Mouse (Mus musculus): Measurements from ENCODE around the gene Ehd4. TPM values are rescaled to one million over a fixed set of nuclear protein-coding genes. Genes with fewer than 3 reads are reported as not detected.

Ehd4 gene
- polyA plus RNA-seq, 1 experiment from 2014 or later = 43.4 TPM

DNA sequence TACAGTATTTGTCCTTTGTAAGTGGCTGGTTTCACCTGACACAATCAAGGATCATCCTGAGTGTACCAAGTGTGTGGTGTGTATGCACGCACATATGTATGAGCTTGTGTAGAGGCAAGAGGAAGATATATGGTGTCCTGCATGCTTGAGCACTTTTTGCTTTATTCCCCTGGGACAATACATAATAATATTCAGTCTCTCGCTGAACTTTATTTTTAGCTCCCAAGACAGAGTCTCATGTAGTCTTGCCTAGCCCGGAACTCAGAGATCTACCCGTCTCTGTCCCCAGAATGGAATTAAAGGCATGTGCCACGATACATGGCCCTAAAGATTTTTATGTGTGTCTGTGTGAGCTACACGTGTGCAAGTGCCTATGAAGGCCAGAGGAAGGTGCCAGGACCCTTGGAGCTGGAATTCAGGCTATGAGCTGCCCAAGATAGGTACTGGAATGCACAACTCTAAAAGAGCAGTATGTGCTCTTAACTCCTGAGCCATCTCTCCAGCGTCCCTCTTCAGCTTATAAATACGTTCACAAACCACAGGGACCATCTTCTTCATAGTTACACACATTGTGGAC is 47.9 kb downstream of the Ehd4 start:
- Histone ChIP-seq H3K9me3 (no peaks in the 10 kb centered on the region), H3K4me1 (peaks cover 22% of the 10 kb centered on the region), H3K4me3 (replicated peaks) (no peak overlapping the region), H3K4me2 (no peak overlapping the region), H3K27me3 (replicated peaks) (no peaks in the 10 kb centered on the region), H3K27ac (no peak overlapping the region), H3K36me3 (no peaks in the 10 kb centered on the region), H3K9ac (no peak overlapping the region)
- ATAC-seq (ENCODE audit: insufficient read depth, low FRiP score, low read depth) = no peak
- WGBS = 78% methylated on average over 8 of the region's 8 CpGs

DNA sequence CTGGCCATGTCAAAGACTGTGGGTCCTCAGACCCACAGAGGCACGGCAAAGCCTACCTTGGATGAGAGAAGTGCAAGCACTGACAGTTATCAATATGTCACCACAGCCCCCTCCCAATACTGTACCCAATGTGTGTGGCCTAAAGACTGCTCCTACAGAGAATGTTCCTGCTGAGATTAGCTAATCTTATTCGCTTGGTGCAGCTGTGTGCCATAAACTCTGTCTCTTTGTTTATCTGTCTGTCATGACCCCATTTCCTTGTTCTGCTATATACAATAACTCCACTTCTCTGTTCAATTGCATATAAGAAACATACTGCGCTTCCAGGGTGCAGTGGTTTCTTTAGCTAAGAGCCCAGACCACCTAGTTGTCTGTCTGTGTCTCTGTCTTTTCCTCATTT is 48.5 kb downstream of the Ehd4 start:
- Histone ChIP-seq H3K4me3 (replicated peaks) (no peak overlapping the region), H3K4me1 (peaks cover 16% of the 10 kb centered on the region; the same call in 1 of the 2 replicates), H3K36me3 (no peaks in the 10 kb centered on the region), H3K9me3 (no peaks in the 10 kb centered on the region), H3K27ac (no peak overlapping the region), H3K4me2 (no peak overlapping the region), H3K27me3 (replicated peaks) (no peaks in the 10 kb centered on the region), H3K9ac (no peak overlapping the region)
- no peak for ATAC-seq (ENCODE audit: insufficient read depth, low FRiP score, low read depth)
- WGBS = 36% methylated on average over 3 of the region's 3 CpGs

DNA sequence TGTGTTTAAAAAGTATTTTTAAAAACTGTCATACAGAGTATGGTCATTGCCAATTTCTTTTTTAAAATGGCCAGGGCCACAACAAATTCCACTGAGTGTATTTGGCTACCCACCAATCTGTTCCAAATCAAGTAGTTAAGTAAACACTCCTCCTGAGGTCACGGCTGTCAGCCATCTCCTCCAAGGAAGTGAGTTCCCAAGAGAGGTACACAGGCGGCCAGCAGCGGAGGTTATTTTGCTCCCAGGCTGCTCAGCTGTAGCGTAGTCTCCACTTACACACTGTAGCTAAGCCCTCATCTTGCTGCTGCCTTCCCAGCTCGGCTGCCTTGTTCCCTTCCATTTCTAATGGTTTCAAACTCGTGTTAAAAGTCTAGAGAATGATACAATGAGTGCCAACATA is 51.5 kb downstream of the Ehd4 start:
- H3K9me3 ChIP-seq = no peaks in the 10 kb centered on the region
- no peak overlapping the region for H3K9ac ChIP-seq
- H3K4me2 ChIP-seq = no peak overlapping the region
- H3K36me3 ChIP-seq = no peaks in the 10 kb centered on the region
- H3K4me3 ChIP-seq (replicated peaks) = no peak overlapping the region
- H3K27me3 ChIP-seq (replicated peaks) = no peaks in the 10 kb centered on the region
- H3K4me1 ChIP-seq = peaks cover 21% of the 10 kb centered on the region
- ATAC-seq (ENCODE audit: insufficient read depth, low FRiP score, low read depth) = 0 out of 2 replicates have a peak, but pooled peaks have one; percentile 25
- H3K27ac ChIP-seq = peak overlapping the region; percentile 62
- WGBS = 19% methylated on average over 6 of the region's 6 CpGs

DNA sequence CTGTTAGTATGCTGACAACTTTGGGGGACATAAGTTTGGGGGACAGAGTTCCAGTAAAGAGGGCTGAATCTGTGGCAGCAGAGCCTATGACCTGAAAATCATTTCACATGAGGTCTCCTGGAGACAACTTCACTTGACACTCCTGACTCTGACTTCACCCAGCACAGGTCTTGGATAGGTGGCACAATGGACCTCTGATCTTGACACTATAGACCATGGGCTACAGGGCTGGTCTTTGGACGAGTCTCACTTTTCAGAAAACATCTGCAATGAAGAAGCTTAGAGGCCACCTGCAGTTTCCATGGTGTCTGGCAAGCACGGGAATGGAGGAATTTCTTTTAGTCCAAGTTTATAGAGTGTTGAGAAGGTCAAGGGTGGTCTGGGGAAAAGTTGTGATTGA is 52.0 kb downstream of the Ehd4 start:
- H3K4me2 ChIP-seq = no peak overlapping the region
- H3K9me3 ChIP-seq = no peaks in the 10 kb centered on the region
- H3K27me3 ChIP-seq (replicated peaks) = no peaks in the 10 kb centered on the region
- peaks cover 21% of the 10 kb centered on the region for H3K4me1 ChIP-seq
- H3K9ac ChIP-seq = no peak overlapping the region
- WGBS = 32% methylated on average over 2 of the region's 2 CpGs
- H3K4me3 ChIP-seq (replicated peaks) = no peak overlapping the region
- ATAC-seq (ENCODE audit: insufficient read depth, low FRiP score, low read depth) = no peak
- no peak overlapping the region for H3K27ac ChIP-seq
- no peaks in the 10 kb centered on the region for H3K36me3 ChIP-seq

DNA sequence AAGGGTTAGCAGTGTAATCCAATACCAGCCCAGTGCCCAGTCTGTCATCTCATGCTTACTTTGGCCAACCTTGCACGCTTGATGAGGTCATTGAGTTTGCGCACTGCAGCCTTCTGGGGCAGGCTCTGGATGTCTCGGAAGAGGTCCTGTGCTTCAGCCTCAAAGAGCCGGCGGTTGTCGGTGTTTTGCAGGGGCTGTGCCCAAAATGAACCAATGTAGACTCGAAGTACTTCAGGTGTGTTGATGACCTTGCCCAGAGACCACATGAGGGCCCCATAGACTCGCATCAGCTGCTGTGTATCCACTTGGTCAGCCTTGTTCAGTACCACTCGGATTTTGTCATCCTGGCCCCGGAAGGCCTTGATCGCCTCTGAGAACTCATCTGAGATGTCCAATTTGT is 52.4 kb downstream of the Ehd4 start:
- no peak overlapping the region for H3K27ac ChIP-seq
- no peaks in the 10 kb centered on the region for H3K36me3 ChIP-seq
- H3K4me2 ChIP-seq = no peak overlapping the region
- H3K4me1 ChIP-seq = peaks cover 21% of the 10 kb centered on the region
- 89% methylated on average over 11 of the region's 11 CpGs for WGBS
- no peaks in the 10 kb centered on the region for H3K9me3 ChIP-seq
- no peak overlapping the region for H3K9ac ChIP-seq
- no peak overlapping the region for H3K4me3 ChIP-seq (replicated peaks)
- H3K27me3 ChIP-seq (replicated peaks) = no peaks in the 10 kb centered on the region
- ATAC-seq (ENCODE audit: insufficient read depth, low FRiP score, low read depth) = no peak

DNA sequence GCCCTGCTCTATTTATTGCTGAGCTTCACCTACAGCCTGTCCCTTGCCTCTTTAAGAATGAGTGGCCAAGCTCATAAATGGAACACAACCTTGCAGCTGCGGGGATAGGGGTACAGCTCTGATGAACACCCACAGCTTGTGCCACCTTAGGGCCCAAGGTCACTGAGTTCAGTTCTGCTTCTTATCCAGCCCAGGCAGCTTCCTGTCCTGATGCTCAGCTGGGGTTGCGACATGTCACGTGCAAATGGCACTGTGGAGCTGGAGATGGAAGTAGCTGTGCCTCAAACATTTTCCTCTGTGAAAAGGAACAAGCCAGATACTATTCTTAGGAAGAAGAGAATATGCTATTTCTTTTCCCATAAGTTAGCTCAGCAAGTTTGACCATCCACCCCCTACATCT is 54.5 kb downstream of the Ehd4 start:
- H3K36me3 ChIP-seq = no peaks in the 10 kb centered on the region
- no peaks in the 10 kb centered on the region for H3K9me3 ChIP-seq
- peaks cover 17% of the 10 kb centered on the region for H3K4me1 ChIP-seq
- H3K27me3 ChIP-seq (replicated peaks) = no peaks in the 10 kb centered on the region
- no peak overlapping the region for H3K27ac ChIP-seq
- H3K4me3 ChIP-seq (replicated peaks) = no peak overlapping the region
- H3K4me2 ChIP-seq = no peak overlapping the region
- 82% methylated on average over 3 of the region's 3 CpGs for WGBS
- no peak for ATAC-seq (ENCODE audit: insufficient read depth, low FRiP score, low read depth)
- no peak overlapping the region for H3K9ac ChIP-seq

DNA sequence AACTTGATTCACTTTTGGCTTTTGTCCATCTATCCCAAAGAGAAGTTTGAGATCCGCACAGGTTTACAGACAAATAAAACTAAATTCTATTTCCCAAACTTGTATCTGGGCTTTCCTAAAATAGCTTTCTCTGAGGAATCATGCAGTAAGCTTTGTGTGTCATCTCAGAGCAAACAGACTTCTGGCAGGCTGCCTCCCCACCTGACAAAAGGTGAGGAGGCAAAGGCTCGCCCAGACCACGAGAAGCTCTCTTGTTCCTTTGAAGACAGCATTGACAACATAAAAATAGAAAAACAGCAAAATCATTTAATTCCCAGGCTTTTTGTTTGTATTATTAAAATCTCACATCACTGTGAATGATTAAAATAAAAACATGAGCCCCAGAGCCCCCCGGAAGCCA is 55.1 kb downstream of the Ehd4 start:
- Histone ChIP-seq H3K27ac (peak overlapping the region; percentile 58), H3K4me2 (no peak overlapping the region), H3K9ac (no peak overlapping the region), H3K4me1 (peaks cover 12% of the 10 kb centered on the region), H3K27me3 (replicated peaks) (no peaks in the 10 kb centered on the region), H3K9me3 (no peaks in the 10 kb centered on the region), H3K4me3 (replicated peaks) (no peak overlapping the region), H3K36me3 (no peaks in the 10 kb centered on the region)
- no peak for ATAC-seq (ENCODE audit: insufficient read depth, low FRiP score, low read depth)
- 60% methylated on average over 4 of the region's 4 CpGs for WGBS

DNA sequence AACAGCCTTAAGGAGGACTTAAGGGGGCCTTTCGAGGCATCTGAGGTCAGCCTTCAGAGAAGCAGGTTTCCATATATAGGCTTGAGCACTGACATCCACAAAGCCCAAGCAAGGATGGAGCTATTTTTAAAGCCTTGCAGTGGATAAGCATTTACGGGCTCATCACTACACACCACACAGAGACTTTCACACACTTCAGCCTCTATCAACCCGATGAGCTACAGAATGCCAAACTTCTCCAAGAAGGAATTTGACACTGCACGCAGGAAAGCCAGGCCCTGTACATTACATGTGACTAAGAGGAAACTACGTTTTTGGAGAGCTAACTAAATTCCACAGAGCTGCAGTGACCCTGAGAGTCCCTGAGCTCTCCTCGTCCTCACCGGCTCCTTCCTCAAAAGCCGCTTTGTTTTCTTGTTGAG is 55.6 kb downstream of the Ehd4 start:
- ATAC-seq (ENCODE audit: insufficient read depth, low FRiP score, low read depth) = no peak
- H3K36me3 ChIP-seq = no peaks in the 10 kb centered on the region
- peak overlapping the region; percentile 58 for H3K27ac ChIP-seq
- H3K4me1 ChIP-seq = peaks cover 15% of the 10 kb centered on the region
- no peaks in the 10 kb centered on the region for H3K9me3 ChIP-seq
- no peak overlapping the region for H3K9ac ChIP-seq
- no peaks in the 10 kb centered on the region for H3K27me3 ChIP-seq (replicated peaks)
- WGBS = 32% methylated on average over 8 of the region's 8 CpGs
- no peak overlapping the region for H3K4me3 ChIP-seq (replicated peaks)
- no peak overlapping the region for H3K4me2 ChIP-seq

DNA sequence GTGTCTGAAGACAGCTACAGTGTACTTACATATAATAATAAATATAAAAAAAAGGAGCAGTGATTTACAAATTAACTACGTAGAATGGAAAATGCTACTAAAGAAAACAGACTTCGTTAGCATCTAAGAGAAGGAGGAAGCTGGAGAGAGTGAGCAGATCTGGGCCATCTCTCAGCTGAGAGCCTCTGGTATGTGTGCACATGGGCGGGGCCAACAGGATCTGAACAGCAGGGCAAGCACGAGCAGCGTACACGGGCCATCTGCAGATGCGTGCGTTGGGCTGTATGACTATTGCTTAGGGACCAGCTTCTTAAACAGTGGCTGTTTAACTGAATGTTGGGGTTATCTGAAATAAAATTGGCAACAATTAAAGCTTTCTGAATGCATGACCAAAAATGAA is 56.5 kb downstream of the Ehd4 start:
- no peak overlapping the region for H3K9ac ChIP-seq
- H3K9me3 ChIP-seq = no peaks in the 10 kb centered on the region
- no peak overlapping the region for H3K4me3 ChIP-seq (replicated peaks)
- 60% methylated on average over 8 of the region's 8 CpGs for WGBS
- no peak overlapping the region for H3K4me2 ChIP-seq
- peaks cover 15% of the 10 kb centered on the region for H3K4me1 ChIP-seq
- no peaks in the 10 kb centered on the region for H3K36me3 ChIP-seq
- H3K27ac ChIP-seq = no peak overlapping the region; the same call in 1 of the 2 replicates
- H3K27me3 ChIP-seq (replicated peaks) = no peaks in the 10 kb centered on the region
- ATAC-seq (ENCODE audit: insufficient read depth, low FRiP score, low read depth) = 0 out of 2 replicates have a peak, but pooled peaks have one; percentile 45

DNA sequence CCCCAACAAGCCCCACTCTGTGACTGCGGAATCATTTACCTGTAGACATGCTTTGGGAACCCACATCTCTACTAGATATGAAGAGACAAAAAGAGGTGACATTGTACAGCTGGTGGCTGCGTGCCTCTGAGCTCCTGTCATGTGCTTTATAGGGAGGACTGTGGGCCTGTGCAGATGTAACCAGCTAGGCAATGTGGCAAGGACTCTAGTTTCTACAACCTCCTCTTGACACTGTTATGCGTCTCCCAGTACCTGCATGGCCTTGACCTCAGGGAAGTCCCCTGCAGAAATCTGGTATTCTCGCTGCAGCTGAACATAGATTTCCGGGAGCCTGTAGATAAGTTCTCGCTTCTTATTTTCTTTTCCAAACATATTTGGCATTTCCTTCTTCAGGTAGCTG is 57.7 kb downstream of the Ehd4 start:
- H3K4me3 ChIP-seq (replicated peaks) = no peak overlapping the region
- WGBS = 94% methylated on average over 6 of the region's 6 CpGs
- H3K27ac ChIP-seq = no peak overlapping the region
- H3K9me3 ChIP-seq = no peaks in the 10 kb centered on the region
- no peaks in the 10 kb centered on the region for H3K27me3 ChIP-seq (replicated peaks)
- ATAC-seq (ENCODE audit: insufficient read depth, low FRiP score, low read depth) = no peak
- H3K4me1 ChIP-seq = peaks cover 13% of the 10 kb centered on the region; the same call in 1 of the 2 replicates
- H3K9ac ChIP-seq = no peak overlapping the region
- H3K4me2 ChIP-seq = no peak overlapping the region
- no peaks in the 10 kb centered on the region for H3K36me3 ChIP-seq

DNA sequence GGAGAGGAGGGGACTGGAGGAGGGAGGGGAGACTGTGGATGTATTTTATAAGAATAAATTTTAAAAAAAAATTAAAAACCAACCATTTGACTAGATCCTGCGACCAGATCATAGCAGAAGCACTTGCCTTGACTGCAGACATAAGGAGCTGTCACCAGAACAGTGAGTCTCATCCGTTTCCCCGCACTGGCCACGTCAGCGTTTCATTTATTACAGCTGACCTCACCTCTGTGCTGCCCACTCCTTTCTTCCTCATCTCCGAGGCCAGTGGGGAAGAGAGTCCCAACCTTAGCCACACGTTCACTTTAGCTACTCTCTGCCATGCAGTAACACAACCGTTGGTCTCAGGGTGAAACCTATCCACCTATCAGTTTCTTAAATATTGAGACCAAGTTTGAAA is 58.2 kb downstream of the Ehd4 start:
- 78% methylated on average over 8 of the region's 8 CpGs for WGBS
- H3K9ac ChIP-seq = no peak overlapping the region
- no peak overlapping the region for H3K4me2 ChIP-seq
- H3K9me3 ChIP-seq = no peaks in the 10 kb centered on the region
- no peaks in the 10 kb centered on the region for H3K27me3 ChIP-seq (replicated peaks)
- ATAC-seq (ENCODE audit: insufficient read depth, low FRiP score, low read depth) = no peak
- H3K4me1 ChIP-seq = peaks cover 13% of the 10 kb centered on the region; the same call in 1 of the 2 replicates
- H3K36me3 ChIP-seq = no peaks in the 10 kb centered on the region
- no peak overlapping the region for H3K27ac ChIP-seq
- H3K4me3 ChIP-seq (replicated peaks) = no peak overlapping the region

DNA sequence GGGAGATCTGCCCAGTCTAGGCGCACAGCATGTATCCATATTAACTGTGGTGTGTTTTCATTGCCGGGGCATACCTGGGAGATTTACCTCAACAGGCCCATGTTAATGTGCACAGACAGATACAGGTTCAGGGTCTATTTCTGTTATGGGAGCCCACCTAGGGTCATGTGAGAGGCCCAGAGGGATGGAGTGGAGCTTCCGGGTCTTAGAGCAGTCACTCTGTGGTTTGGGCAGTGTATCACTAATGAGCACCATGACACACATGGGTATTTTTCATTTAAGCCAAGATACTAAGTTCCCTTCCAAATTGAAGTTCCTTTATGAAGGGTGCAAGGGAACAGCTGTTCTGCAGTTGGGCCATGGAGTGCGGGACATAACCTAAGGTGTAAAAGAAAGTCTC is 59.2 kb downstream of the Ehd4 start:
- Histone ChIP-seq H3K27me3 (replicated peaks) (no peaks in the 10 kb centered on the region), H3K27ac (no peak overlapping the region)

More for the DNA sequence above, 59.2 kb downstream of the Ehd4 start:
- no peak overlapping the region for H3K4me2 ChIP-seq
- peaks cover 13% of the 10 kb centered on the region; the same call in 1 of the 2 replicates for H3K4me1 ChIP-seq
- H3K9me3 ChIP-seq = no peaks in the 10 kb centered on the region
- H3K9ac ChIP-seq = no peak overlapping the region
- no peak overlapping the region for H3K4me3 ChIP-seq (replicated peaks)
- 0 out of 2 replicates have a peak, but pooled peaks cover 3% of the 10 kb centered on the region for H3K36me3 ChIP-seq
- ATAC-seq (ENCODE audit: insufficient read depth, low FRiP score, low read depth) = no peak
- 95% methylated on average over 4 of the region's 4 CpGs for WGBS
